Mouse (Mus musculus) lung, embryonic 16.5 days (tissue): ENCODE measurements around the gene Brpf3. TPM values are rescaled to one million over a fixed set of nuclear protein-coding genes. Genes with fewer than 3 reads are reported as not detected.
"Not testable (repeated sequence)": the region's sequence is repeated elsewhere in the genome, so short reads cannot be mapped to it uniquely, and the experiment has no call there.

ENCODE experiments used
- ATAC-seq: fragments of 200-750 bp; cut with Nextera tagmentation; 2 replicates; pipeline ENCODE4 v1.8.0; 2017; ENCODE audit warnings: low read depth, mild to moderate bottlenecking, moderate library complexity
- H3K27ac ChIP-seq: fragments of 300-500 bp; sonication (generic); 2 replicates; pipeline ENCODE4 v1.5.1; 2014; ENCODE audit warnings: mild to moderate bottlenecking, control low read depth, low read length
- H3K27me3 ChIP-seq: fragments of 300-500 bp; sonication (generic); 2 replicates; pipeline ENCODE4 v1.6.1; 2014; ENCODE audit warnings: low read depth, low read length, mixed read lengths; ENCODE audit not compliant: control insufficient read depth, insufficient read depth
- H3K36me3 ChIP-seq: fragments of 300-500 bp; sonication (generic); 2 replicates; pipeline ENCODE4 v1.6.1; 2014; ENCODE audit warnings: low read length; ENCODE audit not compliant: control insufficient read depth, insufficient read depth
- H3K4me1 ChIP-seq: fragments of 300-500 bp; sonication (generic); replicated peaks from 2 replicates; pipeline ENCODE4 v1.6.1; 2014; ENCODE audit warnings: low read length, mixed read lengths; ENCODE audit not compliant: control insufficient read depth, insufficient read depth
- H3K4me2 ChIP-seq: fragments of 300-500 bp; sonication (generic); 2 replicates; pipeline ENCODE4 v1.6.1; 2014; ENCODE audit warnings: low read depth, low read length, control low read depth
- H3K4me3 ChIP-seq: fragments of 300-500 bp; sonication (generic); 2 replicates; pipeline ENCODE4 v1.5.1; 2014; ENCODE audit warnings: mild to moderate bottlenecking, low read length, control low read depth
- H3K9ac ChIP-seq: fragments of 300-500 bp; sonication (generic); 2 replicates; pipeline ENCODE4 v1.6.1; 2014; ENCODE audit warnings: low read length, control low read depth
- H3K9me3 ChIP-seq: fragments of 300-500 bp; sonication (generic); 2 replicates; pipeline ENCODE4 v1.6.1; 2016; ENCODE audit warnings: low read length; ENCODE audit not compliant: control insufficient read depth
- WGBS: fragments of 180-500 bp; shearing (Covaris S2); extraction: QIAGEN DNeasy Blood & Tissue Kit; methylation state at CpG from one replicate; pipeline ENCODE4 v1.1.7; 2014; 5-methylcytosine and 5-hydroxymethylcytosine counted together
- polyA plus RNA-seq: library from polyadenylated mRNA; unstranded; fragments of >200 nt; fragmentation: Nextera tagmentation; extraction: Ambion mirVana; gene quantifications from 2 replicates; pipeline ENCODE4 v1.2.1, GENCODE M21; 2015

Brpf3 gene
- polyA plus RNA-seq, 1 experiment from 2014 or later, result 9.5 TPM

GRCm38 (mm10) chr17:28806770-28807169 lies 5.9 kb downstream of the Brpf3 start:
- Histone ChIP-seq H3K27me3 (no peaks in the 10 kb centered on the region), H3K36me3 (peaks cover 44% of the 10 kb centered on the region), H3K4me2 (no peak overlapping the region), H3K4me3 (no peak overlapping the region), H3K27ac (no peak overlapping the region), H3K9me3 (no peaks in the 10 kb centered on the region), H3K9ac (no peak overlapping the region), H3K4me1 (peaks cover 9% of the 10 kb centered on the region)
- WGBS, result 93% methylated on average over 19 of the region's 19 CpGs
- no peak for ATAC-seq

GRCm38 (mm10) chr17:28808714-28809113 lies 7.8 kb downstream of the Brpf3 start:
- Histone ChIP-seq H3K4me1 (no peaks in the 10 kb centered on the region), H3K4me2 (no peak overlapping the region), H3K4me3 (no peak overlapping the region), H3K36me3 (peaks cover 58% of the 10 kb centered on the region), H3K9me3 (no peaks in the 10 kb centered on the region), H3K27me3 (no peaks in the 10 kb centered on the region), H3K9ac (no peak overlapping the region), H3K27ac (no peak overlapping the region)
- WGBS, result 97% methylated on average over 8 of the region's 8 CpGs
- no peak for ATAC-seq

- no peak overlapping the region for H3K9ac ChIP-seq
- WGBS, result 93% methylated on average over 10 of the region's 10 CpGs
- ATAC-seq, result no peak
These were observed 8.4 kb downstream of the Brpf3 start for GRCm38 (mm10) chr17:28809175-28809831.

GRCm38 (mm10) chr17:28812345-28812744 lies 11.5 kb downstream of the Brpf3 start:
- Histone ChIP-seq H3K27ac (no peak overlapping the region), H3K4me2 (no peak overlapping the region), H3K27me3 (no peaks in the 10 kb centered on the region), H3K4me3 (no peak overlapping the region), H3K9me3 (no peaks in the 10 kb centered on the region), H3K36me3 (peaks cover 57% of the 10 kb centered on the region), H3K9ac (no peak overlapping the region), H3K4me1 (no peaks in the 10 kb centered on the region)
- ATAC-seq, result no peak
- WGBS, result 94% methylated on average over 10 of the region's 10 CpGs

More at GRCm38 (mm10) chr17:28809175-28809831, 8.4 kb downstream of the Brpf3 start:
- H3K36me3 ChIP-seq, result peaks cover 59% of the 10 kb centered on the region
- H3K27ac ChIP-seq, result no peak overlapping the region
- H3K9me3 ChIP-seq, result no peaks in the 10 kb centered on the region
- no peaks in the 10 kb centered on the region for H3K4me1 ChIP-seq
- no peak overlapping the region for H3K4me2 ChIP-seq
- H3K27me3 ChIP-seq, result no peaks in the 10 kb centered on the region
- no peak overlapping the region for H3K4me3 ChIP-seq

GRCm38 (mm10) chr17:28814529-28815097 lies 13.7 kb downstream of the Brpf3 start:
- no peak for ATAC-seq
- Histone ChIP-seq H3K27ac (no peak overlapping the region), H3K4me1 (no peaks in the 10 kb centered on the region), H3K4me2 (no peak overlapping the region), H3K9me3 (no peaks in the 10 kb centered on the region), H3K36me3 (peaks cover 65% of the 10 kb centered on the region), H3K9ac (no peak overlapping the region), H3K27me3 (no peaks in the 10 kb centered on the region), H3K4me3 (no peak overlapping the region)
- 89% methylated on average over 18 of the region's 18 CpGs for WGBS

- no peak overlapping the region for H3K4me3 ChIP-seq
- no peak for ATAC-seq
- H3K36me3 ChIP-seq, result peaks cover 58% of the 10 kb centered on the region
- 66% methylated on average over 10 of the region's 10 CpGs for WGBS
- H3K4me1 ChIP-seq, result no peaks in the 10 kb centered on the region
- no peak overlapping the region for H3K4me2 ChIP-seq
- no peak overlapping the region for H3K27ac ChIP-seq
- H3K9ac ChIP-seq, result no peak overlapping the region
- no peaks in the 10 kb centered on the region for H3K9me3 ChIP-seq
- H3K27me3 ChIP-seq, result no peaks in the 10 kb centered on the region
These were observed 14.6 kb downstream of the Brpf3 start for GRCm38 (mm10) chr17:28815384-28816004.

GRCm38 (mm10) chr17:28816326-28816725 lies 15.4 kb downstream of the Brpf3 start:
- 89% methylated on average over 10 of the region's 10 CpGs for WGBS
- H3K27me3 ChIP-seq, H3K27ac ChIP-seq, H3K9me3 ChIP-seq, H3K9ac ChIP-seq, H3K4me2 ChIP-seq, H3K4me3 ChIP-seq, H3K4me1 ChIP-seq, ATAC-seq: not testable (repeated sequence)
- H3K36me3 ChIP-seq, result peaks cover 58% of the 10 kb centered on the region

GRCm38 (mm10) chr17:28816875-28817811 lies 16.3 kb downstream of the Brpf3 start:
- 95% methylated on average over 25 of the region's 25 CpGs for WGBS
- no peak overlapping the region for H3K4me3 ChIP-seq
- H3K36me3 ChIP-seq, result peaks cover 59% of the 10 kb centered on the region
- H3K4me1 ChIP-seq, result no peaks in the 10 kb centered on the region
- no peaks in the 10 kb centered on the region for H3K27me3 ChIP-seq
- H3K9ac ChIP-seq, result no peak overlapping the region
- H3K9me3 ChIP-seq, result no peaks in the 10 kb centered on the region
- ATAC-seq, result no peak
- no peak overlapping the region for H3K27ac ChIP-seq
- no peak overlapping the region for H3K4me2 ChIP-seq

GRCm38 (mm10) chr17:28820189-28820588 lies 19.3 kb downstream of the Brpf3 start:
- no peak for ATAC-seq
- no peak overlapping the region for H3K4me3 ChIP-seq
- no peak overlapping the region for H3K4me2 ChIP-seq
- H3K36me3 ChIP-seq, result peaks cover 53% of the 10 kb centered on the region
- H3K27me3 ChIP-seq, result no peaks in the 10 kb centered on the region
- 82% methylated on average over 2 of the region's 2 CpGs for WGBS
- no peaks in the 10 kb centered on the region for H3K9me3 ChIP-seq
- H3K9ac ChIP-seq, result no peak overlapping the region
- H3K4me1 ChIP-seq, result no peaks in the 10 kb centered on the region
- H3K27ac ChIP-seq, result no peak overlapping the region
